Mouse (Mus musculus): Measurements from ENCODE around the gene Fdps. TPM values are rescaled to one million over a fixed set of nuclear protein-coding genes. Genes with fewer than 3 reads are reported as not detected.
A peak's percentile ranks its signal among the peaks of the same experiment; 100 is the strongest.

Gene Fdps
- polyA plus RNA-seq (2015; fragmentation: Nextera tagmentation; extraction: Ambion mirVana) = 180 and 193 TPM in 2 replicates

DNA sequence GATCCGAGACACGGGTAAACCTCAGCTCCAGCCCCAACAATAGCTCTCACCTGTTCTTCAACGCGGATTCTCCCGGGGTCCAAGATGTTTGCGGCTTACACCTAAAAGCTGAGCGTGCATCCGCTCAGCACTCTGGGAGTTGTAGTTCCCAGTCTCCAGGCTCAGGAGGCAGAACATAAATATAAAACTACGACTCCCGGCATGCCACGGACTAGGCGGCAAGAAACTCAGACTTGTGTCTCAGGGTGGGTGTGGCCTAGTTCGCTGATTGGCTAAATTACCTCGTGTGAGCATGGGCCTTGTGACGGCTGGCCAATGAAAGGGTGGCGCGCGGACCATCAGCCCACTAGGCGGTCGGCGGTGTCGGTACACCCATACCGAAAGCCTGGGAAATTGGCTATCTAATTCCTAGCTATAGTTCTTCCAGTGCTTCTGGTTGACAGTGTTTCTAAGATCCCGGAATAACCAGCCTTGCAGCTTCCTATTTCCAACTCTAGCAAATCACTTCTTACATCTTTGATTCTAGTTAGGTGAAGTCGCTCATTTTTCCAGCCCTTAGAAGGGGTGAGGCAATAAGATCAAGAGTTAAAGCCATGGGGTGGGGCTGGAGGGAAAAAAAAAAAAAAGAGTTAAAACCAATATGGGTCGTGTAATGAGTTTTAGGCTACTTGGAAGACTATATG lies at the start of gene Fdps:
TSS of gene Fdps (minus strand) at position 148 of the 683 bp plus-strand sequence.
- DNase-seq (ENCODE audit: low spot score) = peak; percentile 98

DNA sequence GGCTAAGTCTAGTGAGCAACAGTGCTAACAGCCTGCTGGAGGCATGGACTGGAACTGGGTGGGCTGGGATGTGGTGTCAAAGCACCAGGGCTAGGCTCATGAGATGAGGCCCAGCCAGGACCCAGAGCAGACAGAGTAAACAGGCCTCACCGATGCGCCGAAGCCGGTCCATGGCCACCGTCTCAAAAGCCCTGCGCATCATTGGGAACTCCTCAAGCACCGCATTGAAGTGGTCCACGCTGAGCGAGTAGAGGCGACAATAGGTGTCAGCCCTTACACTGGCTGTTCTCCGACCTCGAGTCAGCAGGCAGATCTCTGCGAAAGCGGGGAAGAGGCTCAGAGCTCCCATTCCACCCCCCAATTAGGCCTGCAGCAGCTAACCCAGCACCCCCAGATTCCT lies 46.8 kb upstream of the Fdps start:
- DNase-seq (ENCODE audit: low spot score) = no peak

DNA sequence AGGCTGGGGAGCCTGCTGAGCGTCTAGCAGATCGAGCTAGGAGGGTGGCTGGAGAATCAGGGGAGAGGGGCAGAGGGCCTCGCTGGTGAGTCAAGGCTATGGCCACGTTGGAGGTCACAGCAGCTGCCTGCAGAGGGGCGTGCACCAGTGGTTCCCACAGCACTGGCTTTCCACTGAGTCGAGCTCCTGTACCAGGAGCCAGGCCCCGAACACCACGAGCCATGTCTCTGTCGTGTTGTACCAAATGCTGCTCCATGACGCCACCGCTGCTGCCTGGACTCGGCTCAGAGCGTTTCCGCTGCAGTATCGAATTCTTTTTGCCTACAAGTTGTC lies 46.2 kb upstream of the Fdps start:
- no peak for DNase-seq (ENCODE audit: low spot score)

DNA sequence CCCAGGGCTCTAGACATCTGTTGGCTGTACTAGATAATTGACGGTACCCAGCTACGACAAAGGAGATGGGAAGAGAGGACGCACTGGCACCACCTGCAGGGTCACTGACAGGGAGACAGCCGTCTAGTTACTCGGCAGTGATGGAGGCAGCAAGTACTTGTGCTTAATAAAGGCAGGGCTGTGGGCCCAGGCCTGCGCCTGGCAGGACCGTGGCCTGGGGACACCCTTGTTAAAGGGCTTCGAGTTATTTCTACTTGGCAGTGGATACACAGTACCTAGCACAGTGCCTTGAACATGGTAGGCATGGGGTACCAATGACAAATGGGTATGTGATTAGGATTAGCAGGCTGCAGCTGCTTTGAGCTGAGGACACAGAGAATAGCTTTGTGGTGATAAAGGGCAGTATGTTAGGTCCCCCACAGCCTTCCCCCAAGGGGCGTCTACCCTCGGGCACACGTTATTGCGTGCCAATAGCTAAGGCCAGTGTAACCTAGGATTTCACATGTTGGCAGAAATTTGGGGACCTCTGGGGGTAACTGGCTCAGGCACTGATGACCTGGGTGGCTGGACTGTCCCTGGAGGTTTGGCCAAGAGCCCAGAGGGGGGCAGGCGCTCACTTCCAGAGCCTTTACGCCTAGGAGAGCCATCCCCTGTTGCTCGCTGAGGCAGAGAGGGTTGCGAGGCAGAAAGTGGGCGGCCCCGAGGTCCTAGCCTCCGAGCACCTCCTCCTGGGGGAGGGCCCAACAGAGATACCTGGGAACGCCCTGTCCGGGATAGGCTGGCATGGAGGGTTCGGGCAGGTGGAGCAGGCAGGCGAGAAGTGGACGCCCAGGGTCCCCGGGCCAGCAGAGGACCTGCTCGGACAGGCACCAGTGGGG lies 45.6 kb upstream of the Fdps start:
- no peak for DNase-seq (ENCODE audit: low spot score)

DNA sequence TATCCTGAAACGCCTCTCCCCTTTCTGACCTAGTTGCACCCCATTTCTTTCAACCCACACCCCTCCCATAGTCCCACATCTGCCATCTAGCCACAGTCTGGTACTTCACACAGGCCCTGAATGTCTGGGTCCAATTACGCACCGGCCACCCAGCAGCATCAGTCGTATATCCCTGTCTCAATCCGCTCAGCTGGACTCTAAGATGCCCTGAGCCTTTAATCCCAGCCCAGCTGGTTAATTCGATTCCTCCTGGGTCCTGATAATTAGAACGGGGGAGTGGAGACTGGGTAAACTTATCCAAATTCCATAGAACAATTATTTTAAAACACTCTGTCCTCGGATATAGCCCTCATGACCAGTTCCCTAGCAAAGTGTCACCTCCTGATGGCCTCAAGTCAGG lies 43.8 kb upstream of the Fdps start:
- no peak for DNase-seq (ENCODE audit: low spot score)

DNA sequence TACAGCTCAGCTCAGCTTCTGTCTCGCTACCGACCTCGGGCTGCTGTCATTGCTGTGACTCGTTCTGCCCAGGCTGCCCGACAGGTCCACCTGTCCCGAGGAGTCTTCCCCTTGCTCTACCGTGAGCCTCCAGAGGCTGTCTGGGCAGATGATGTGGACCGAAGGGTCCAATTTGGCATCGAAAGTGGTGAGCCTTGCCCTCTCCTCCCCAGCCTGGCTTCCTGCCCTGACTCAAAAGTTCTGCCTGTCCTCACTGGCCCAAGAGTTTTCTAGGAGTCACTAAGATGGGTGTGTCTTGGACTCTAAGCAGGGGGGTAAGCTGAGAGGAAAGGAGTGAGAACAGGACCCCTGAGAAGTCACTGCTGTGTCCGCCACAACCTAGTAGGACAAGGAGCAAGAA lies 43.1 kb upstream of the Fdps start:
- DNase-seq (ENCODE audit: low spot score) = no peak

DNA sequence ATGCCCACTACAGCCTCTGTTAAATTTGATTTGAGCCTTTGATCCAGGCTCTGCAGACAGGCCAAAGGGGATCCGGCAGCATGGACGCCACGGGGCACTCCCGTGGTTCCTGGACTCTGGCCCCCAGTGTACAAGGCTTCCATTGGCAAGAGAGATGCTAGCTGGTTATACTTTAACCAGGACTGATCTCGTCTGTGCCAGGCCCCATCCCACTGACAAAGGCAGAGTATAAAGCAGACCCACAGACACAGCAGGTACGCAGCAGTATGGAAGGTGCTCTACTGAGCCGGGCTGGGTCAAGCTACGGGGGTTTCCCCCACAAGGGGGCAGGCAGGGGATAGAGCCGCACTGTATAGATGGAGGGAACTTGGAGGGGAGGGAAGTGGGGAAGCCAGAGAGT lies 34.6 kb upstream of the Fdps start:
- peak; percentile 23 for DNase-seq (ENCODE audit: low spot score)

DNA sequence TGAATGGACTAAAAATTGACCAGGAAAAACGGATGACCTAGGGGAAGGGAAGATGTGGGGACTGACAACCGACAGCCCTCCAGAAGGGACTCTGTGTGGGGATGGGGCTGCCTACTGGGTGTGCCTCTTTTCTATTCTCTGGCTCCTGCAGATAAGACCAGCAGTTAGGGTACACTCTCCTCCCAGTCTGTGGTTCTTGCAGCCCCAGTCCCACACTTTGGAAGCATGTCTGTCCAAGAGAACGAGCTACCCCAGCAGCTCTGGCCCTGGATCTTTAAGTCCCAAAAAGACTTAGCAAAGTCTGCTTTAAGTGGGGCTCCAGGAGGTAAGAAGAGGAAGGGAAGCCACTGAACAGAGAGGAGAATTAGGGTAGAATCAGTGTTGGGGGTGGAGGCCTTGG lies 34.2 kb upstream of the Fdps start, which contains the start of gene Pklr:
TSS of gene Pklr (plus strand) at position 185 of the 400 bp plus-strand sequence.
- DNase-seq (ENCODE audit: low spot score) = no peak

DNA sequence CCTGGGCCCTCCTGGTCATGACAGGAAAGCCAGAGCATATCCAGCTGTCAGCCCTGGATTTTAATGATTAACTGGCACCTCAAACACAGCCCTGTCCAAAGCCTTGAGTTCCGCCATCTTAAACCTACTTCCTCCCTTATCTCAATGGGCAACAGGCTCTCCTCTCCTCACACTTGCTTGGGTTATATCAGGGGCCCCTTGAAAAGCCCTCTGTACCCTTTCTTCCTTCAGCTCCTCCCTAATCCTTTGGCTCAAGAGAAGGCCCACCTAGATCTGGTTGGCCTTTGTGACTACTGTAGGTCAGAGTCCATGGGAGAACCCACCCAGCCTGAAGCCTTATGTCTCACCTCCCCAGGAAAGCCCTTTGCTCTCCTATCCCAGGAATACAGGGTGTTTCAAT lies 32.0 kb upstream of the Fdps start:
- DNase-seq (ENCODE audit: low spot score) = no peak

DNA sequence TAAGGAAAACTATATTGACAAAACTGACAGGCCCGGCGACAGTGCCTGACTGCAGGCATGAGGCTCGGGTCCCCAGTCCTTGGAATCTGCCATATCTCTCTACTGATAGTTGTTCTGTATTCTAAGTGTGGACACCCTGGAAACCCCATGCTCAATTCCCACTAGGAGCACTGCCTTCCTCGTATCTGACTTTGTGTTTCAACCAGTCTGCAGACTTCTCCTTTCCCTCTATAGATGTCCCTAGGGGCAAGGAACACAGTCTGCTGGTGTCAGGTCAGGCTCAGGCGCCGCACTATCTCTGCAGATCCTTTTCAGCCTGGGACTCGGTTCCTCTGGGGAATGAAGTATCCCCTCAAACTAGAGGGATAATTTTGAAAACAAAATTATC lies 31.3 kb upstream of the Fdps start:
- no peak for DNase-seq (ENCODE audit: low spot score)

DNA sequence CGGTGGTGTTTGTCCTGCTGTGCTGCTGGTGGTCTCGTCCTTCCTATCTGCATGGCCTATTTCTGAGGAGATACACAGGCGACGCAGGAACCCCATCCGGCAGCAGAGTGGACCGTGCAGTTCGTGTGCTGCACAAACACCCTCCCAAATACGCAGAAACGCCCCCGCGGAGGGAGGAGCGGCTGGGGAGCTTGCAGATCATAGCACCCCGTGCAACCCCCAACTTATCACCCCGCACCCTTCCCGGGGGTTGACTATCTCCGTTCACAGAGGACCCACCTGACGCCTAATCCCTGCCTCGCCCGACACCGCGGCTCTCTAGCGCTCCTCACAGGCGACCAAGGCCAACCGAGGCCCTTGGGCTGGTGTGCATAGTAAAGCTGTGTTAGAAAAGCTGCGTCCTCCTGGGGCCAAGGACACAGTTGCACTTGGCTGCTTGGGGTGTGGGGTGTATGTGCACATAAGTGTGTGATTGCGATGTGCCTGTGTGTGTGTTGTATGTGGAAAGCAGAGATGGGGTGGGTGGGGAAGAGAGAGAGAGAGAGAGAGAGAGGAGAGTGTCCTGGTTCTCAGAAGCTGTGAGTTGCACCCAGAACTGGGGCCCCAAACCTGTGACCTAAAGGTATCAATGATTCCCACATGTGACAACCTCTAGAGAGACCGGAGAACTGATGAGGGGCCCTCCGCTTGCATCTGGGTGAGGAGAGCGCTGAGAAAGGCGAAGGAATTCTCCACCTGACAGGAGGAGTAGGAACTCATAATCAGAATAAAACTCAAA lies 30.7 kb upstream of the Fdps start:
- DNase-seq (ENCODE audit: low spot score) = peak; percentile 4

DNA sequence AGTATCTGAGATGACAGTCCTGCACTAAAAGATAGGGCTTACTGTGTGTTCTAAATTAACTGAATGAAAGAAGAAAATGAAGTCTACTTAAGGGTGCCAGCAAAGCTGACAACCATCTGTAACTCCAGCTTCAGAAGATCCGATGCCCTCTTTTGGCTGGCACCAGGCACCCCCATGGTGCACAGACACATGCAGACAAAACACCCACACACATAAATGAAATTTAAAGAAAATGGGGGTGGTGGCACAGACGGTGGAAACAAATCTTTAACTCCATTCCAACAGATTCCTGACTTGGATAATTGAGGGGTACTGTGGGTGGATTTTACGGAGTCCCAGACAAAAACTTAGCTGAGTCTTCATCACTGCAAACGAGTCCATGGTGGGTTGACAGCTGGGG lies 30.1 kb upstream of the Fdps start:
- no peak for DNase-seq (ENCODE audit: low spot score)

DNA sequence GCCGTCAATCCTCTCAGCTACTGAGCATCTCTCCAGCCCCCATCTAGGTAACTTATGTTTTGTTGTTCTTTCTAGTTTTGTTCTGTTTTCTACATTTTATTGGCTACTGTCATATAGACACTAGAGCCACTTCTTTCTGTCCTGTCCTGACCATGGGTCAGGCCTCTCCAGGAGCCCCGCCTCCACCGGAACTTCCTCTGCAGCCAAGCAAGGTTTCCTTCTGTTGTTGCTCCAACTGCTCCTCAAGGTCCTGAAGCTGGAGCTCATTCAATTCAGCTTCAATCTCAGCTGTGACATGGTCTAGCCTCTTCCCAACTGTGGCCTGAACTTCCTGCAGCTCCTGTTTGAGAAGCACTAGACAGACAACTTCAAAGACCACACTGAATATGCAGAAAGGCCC lies 28.1 kb upstream of the Fdps start:
- no peak for DNase-seq (ENCODE audit: low spot score)

DNA sequence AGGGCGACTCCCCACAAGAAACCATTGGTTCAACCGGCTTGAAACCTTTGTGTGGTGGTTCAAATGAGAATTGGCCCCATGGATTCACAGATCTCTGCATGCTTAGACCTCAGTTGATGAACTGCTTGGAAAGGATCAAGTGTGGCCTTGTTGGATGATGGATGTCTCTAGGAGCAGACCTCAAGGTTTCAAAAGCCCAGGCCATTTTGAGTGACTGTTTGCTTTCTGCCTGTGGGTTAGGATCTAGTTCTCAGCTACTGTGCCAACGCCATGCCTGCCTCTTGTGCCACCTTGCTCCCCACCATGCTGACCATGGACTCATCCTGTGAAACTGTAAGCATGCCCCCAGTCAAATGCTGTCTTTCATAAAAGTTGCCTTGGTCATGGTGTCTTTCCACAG lies 24.2 kb upstream of the Fdps start:
- DNase-seq (ENCODE audit: low spot score) = no peak

DNA sequence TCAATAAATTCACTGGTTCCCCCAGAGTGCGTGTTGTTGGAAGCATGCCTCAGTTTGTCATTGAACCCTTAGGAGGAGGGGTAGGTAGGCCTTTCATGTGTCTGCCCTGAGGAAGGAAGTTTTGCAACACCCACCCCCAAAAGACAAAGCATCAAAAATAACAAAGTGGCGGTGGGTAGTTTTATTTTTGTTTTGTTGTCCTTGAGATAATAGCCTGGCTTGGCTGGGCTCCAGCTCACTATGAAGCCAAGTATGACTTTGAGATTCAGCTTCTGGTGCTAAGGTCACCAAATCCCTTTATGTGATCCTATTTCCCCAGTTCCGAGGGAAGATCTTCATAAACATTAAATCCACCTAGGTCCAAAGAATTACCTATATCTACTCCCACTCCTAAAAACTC lies 22.5 kb upstream of the Fdps start:
- no peak for DNase-seq (ENCODE audit: low spot score)

DNA sequence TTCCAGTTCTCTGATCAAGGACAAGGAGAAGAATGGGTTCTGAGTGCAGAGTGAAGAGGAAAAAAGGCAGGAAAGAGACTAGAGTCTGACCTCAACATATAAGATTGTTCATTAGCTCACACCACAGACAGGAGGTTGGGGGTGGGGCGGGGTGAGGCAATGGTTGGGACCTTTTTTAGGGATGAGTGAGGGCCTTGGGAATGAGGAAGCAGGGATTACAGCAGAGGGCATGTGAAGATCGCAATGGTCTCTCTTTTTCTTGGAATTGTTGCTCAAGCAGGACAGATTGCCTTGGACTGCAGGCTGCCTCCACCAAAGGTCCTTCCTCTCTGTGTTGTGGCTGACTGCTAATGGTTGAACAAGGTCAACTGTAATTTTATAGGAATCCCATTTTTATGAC lies 21.6 kb upstream of the Fdps start:
- no peak for DNase-seq (ENCODE audit: low spot score)

DNA sequence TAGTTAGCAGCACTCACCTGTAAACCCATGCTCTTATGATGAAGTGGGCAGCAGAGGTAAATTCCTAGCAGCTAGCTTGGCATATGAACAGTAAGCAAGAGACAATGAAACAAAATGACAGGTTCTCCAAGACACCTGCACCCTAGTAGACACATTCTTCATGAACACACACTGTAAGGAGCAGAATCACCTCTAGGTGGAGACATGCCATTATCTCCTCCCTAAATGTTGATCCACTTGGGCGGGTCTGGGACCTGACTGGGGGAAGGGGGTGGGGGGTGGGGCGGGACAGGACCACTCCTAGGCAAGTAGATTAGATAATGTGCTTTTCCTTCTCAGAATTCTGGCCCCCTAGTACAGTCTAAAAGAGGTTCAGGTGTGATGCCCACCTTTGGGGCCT lies 13.8 kb upstream of the Fdps start:
- DNase-seq (ENCODE audit: low spot score) = peak; percentile 65

DNA sequence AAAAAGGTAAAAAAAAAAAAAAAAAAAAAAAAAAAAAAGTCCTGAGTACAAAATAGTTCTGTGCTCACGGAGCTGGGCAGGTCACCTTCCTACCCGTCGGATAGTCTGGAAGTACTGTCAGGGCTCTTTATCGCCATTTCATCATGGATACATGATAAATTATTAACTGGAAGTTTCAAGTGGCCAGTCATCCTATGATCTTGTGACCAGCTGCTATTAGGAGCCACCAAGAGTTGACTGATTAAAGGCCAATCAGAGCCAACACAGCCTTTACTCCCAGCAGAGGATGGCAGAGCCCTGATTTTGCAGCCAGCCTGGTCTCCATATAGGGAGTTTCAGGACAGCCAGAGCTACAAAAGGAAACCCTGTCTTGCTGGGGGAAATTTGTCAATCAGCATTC lies 11.3 kb upstream of the Fdps start:
- no peak for DNase-seq (ENCODE audit: low spot score)

DNA sequence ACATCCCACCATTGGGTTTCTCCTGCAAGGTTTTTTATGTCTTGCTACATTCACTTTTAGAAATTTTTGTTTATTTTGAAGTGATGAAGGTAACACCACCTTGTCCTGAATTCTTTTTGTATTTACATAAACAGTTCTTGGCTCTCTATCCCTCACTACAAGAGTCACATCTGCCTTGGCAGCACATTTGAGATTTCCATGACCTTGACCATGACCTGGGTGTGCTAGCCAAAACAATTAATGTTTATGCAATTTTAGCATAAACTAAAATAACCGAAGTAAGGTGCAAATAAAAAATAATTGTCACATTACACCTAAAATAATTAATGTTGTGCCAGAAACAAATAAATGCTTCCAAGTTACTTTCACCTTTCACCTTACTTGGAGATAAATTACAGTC lies 6.4 kb upstream of the Fdps start:
- no peak for DNase-seq (ENCODE audit: low spot score)

DNA sequence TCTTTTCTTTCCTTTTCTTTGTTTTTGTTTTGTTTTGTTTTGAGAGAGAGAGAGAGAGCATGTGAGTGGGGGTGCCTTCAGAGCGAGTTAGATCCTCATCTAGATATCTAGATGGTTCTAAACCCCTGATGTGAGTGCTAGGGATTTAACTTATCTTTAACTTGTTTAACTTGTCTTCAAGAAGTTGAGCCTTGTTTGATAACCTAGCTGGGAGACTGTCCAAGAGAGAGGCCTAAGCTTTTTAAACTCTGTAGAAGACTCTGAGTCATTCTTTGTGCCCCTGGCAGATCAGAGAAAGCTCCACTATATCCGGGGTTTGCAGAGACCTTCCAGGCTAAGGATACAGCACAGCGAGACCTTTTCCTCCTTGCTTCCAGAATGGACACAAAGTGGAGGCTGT lies 5.8 kb upstream of the Fdps start:
- DNase-seq (ENCODE audit: low spot score) = no peak

DNA sequence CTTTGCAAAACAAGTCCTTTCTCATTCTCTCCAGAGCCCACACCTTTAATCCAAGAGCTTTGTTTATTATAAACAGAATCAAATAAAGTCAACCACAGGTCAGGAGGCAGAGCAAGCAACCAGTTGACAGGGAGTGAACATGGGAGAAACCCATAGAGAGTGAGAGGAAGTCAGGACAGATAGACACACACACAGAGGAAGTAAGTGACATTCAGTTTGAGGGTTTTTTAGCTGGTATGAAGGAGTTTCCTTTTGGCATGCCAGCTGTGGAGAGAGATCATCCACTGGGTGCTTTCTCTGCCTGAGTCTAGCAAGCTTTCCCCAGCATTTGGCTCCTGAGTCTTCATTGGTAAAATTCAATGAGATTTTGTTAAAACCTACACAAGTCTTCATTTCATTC lies 5.1 kb upstream of the Fdps start:
- no peak for DNase-seq (ENCODE audit: low spot score)

DNA sequence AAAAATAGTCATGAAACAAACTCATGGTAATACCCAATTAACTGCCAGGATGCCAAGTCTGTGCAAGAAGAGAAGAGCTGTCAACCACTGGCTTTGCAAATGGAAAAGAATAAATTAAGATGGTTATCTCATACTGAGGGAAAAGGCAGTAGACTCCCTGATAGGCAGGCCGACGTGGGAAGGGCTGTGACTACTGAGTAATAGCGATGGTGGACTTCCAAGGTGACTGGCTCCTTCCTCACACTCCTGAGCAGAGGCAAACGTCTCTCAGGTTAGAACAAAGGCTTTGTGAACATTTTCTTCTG lies 1.5 kb upstream of the Fdps start:
- no peak for DNase-seq (ENCODE audit: low spot score)

Data from thymus, postnatal 0 days (tissue).